Mouse (Mus musculus) spleen, postnatal 10 days (tissue): ENCODE measurements around the gene Zgrf1.
A peak's percentile ranks its signal among the peaks of the same experiment; 100 is the strongest.

Experiments
- DNase-seq, 2 experiments: peaks; one replicate each; pipeline ENCODE4 v3.0.0; 2021 to 2022; ENCODE audit warnings: low spot score in 2 of 2

Gene Zgrf1

GRCm38 (mm10) chr3:127558201-127558600 is 4.9 kb downstream of the Zgrf1 start:
- DNase-seq = no peak

GRCm38 (mm10) chr3:127562974-127563373 is 9.7 kb downstream of the Zgrf1 start:
- DNase-seq = no peak

- no peak for DNase-seq
Measured at GRCm38 (mm10) chr3:127565129-127565528, 11.8 kb downstream of the Zgrf1 start.

- DNase-seq = peak in 1 of 2 experiments; percentile 40
Measured at GRCm38 (mm10) chr3:127572557-127572956, 19.3 kb downstream of the Zgrf1 start.

- DNase-seq = no peak
Measured at GRCm38 (mm10) chr3:127597136-127597535, 43.8 kb downstream of the Zgrf1 start.

- DNase-seq = no peak
Measured at GRCm38 (mm10) chr3:127608109-127608508, 54.8 kb downstream of the Zgrf1 start.

GRCm38 (mm10) chr3:127625296-127625695 is 72.0 kb downstream of the Zgrf1 start:
- DNase-seq = peak; percentile 65 to 85

- DNase-seq = no peak
Measured at GRCm38 (mm10) chr3:127625701-127626399, 72.6 kb downstream of the Zgrf1 start.

- no peak for DNase-seq
Measured at GRCm38 (mm10) chr3:127626524-127626923, 73.2 kb downstream of the Zgrf1 start.

- DNase-seq = no peak
Measured at GRCm38 (mm10) chr3:127627151-127627955, 74.1 kb downstream of the Zgrf1 start.

GRCm38 (mm10) chr3:127627956-127628310 is 74.6 kb downstream of the Zgrf1 start:
- DNase-seq = no peak

GRCm38 (mm10) chr3:127628311-127629184 is 75.3 kb downstream of the Zgrf1 start:
- DNase-seq = no peak

- no peak for DNase-seq
Measured at GRCm38 (mm10) chr3:127630190-127630589, 76.9 kb downstream of the Zgrf1 start.

- no peak for DNase-seq
Measured at GRCm38 (mm10) chr3:127630735-127631372, 77.6 kb downstream of the Zgrf1 start.

- DNase-seq = no peak
Measured at GRCm38 (mm10) chr3:127631582-127631981, 78.3 kb downstream of the Zgrf1 start.

- DNase-seq = no peak
Measured at GRCm38 (mm10) chr3:127632531-127632930, 79.2 kb downstream of the Zgrf1 start.

GRCm38 (mm10) chr3:127633080-127634032 is 80.1 kb downstream of the Zgrf1 start, which contains the start of gene Neurog2:
Neurog2 (plus strand) TSS chr3:127633135.
- DNase-seq = no peak

GRCm38 (mm10) chr3:127634101-127634983 is 81.1 kb downstream of the Zgrf1 start:
- DNase-seq = peak; percentile 63 to 83

- DNase-seq = no peak
Measured at GRCm38 (mm10) chr3:127634984-127635349, 81.7 kb downstream of the Zgrf1 start.
